Mouse (Mus musculus): ENCODE results near the gene Arhgef5. TPM values are rescaled to one million over a fixed set of nuclear protein-coding genes. Genes with fewer than 3 reads are reported as not detected.

Arhgef5 gene
- polyA plus RNA-seq, 1 experiment = 14.5 TPM

GRCm38 (mm10) chr6:43335619-43336234, 70.3 kb downstream of the Arhgef5 start:
- Histone ChIP-seq H3K4me3 (no peak overlapping the region), H3ac (ENCODE audit: control insufficient read depth, insufficient read length) (no peak overlapping the region), H3K27me3 (ENCODE audit: control insufficient read depth, insufficient read depth, insufficient read length) (no peaks in the 10 kb centered on the region), H3K79me2 (ENCODE audit: control insufficient read depth, insufficient read depth) (no peaks in the 10 kb centered on the region), H3K36me3 (ENCODE audit: control insufficient read depth, insufficient read depth) (no peaks in the 10 kb centered on the region), H3K4me2 (ENCODE audit: low read depth) (no peak overlapping the region)
- no peak for TF ChIP-seq TCF3 (IDR thresholded peaks at IDR 0.05; ENCODE audit: insufficient read length, low read depth)
- no peak for TF ChIP-seq MYOD1 (IDR thresholded peaks at IDR 0.05; ENCODE audit: control insufficient read depth in 1 of 3, insufficient read length in 2 of 3, low read depth in 2 of 3)
- TF ChIP-seq MAX (IDR thresholded peaks at IDR 0.05; ENCODE audit: low read depth) = no peak
- no peak for TF ChIP-seq SRF (IDR thresholded peaks at IDR 0.05; ENCODE audit: control insufficient read depth, insufficient read length, low read depth)
- no peak for TF ChIP-seq MYOG (IDR thresholded peaks at IDR 0.05; ENCODE audit: control insufficient read depth in 1 of 3, insufficient read depth in 1 of 3, insufficient read length in 2 of 3, low read depth in 2 of 3)
- no peak for TF ChIP-seq USF1 (IDR thresholded peaks at IDR 0.05; ENCODE audit: low read depth)

- Histone ChIP-seq H3K79me2 (ENCODE audit: control insufficient read depth, insufficient read depth) (no peaks in the 10 kb centered on the region), H3K27me3 (ENCODE audit: control insufficient read depth, insufficient read depth, insufficient read length) (no peaks in the 10 kb centered on the region), H3K36me3 (ENCODE audit: control insufficient read depth, insufficient read depth) (no peaks in the 10 kb centered on the region), H3K4me3 (no peak overlapping the region), H3ac (ENCODE audit: control insufficient read depth, insufficient read length) (no peak overlapping the region), H3K4me2 (ENCODE audit: low read depth) (no peak overlapping the region)
- peak in 1 of 3 experiments; percentile 48 for TF ChIP-seq MYOG (IDR thresholded peaks at IDR 0.05; ENCODE audit: control insufficient read depth in 1 of 3, insufficient read depth in 1 of 3, insufficient read length in 2 of 3, low read depth in 2 of 3)
- no peak for TF ChIP-seq TCF3 (IDR thresholded peaks at IDR 0.05; ENCODE audit: insufficient read length, low read depth)
- no peak for TF ChIP-seq POLR2A (IDR thresholded peaks at IDR 0.05; ENCODE audit: insufficient read length, low read depth)
- no peak for TF ChIP-seq POLR2AphosphoS2 (IDR thresholded peaks at IDR 0.05; ENCODE audit: insufficient read length, low read depth)
- no peak for TF ChIP-seq MAX (IDR thresholded peaks at IDR 0.05; ENCODE audit: low read depth)
- no peak for TF ChIP-seq USF1 (IDR thresholded peaks at IDR 0.05; ENCODE audit: low read depth)
- TF ChIP-seq MYOD1 (IDR thresholded peaks at IDR 0.05; ENCODE audit: control insufficient read depth in 1 of 3, insufficient read length in 2 of 3, low read depth in 2 of 3) = peak in 2 of 3 experiments; percentile 1 to 48
- no peak for TF ChIP-seq TCF12 (IDR thresholded peaks at IDR 0.05; ENCODE audit: insufficient read depth, poor library complexity, severe bottlenecking)
- TF ChIP-seq SRF (IDR thresholded peaks at IDR 0.05; ENCODE audit: control insufficient read depth, insufficient read length, low read depth) = no peak
- no peak for TF ChIP-seq CEBPB (IDR thresholded peaks at IDR 0.05; ENCODE audit: insufficient read depth, poor library complexity, severe bottlenecking)
- no peak for TF ChIP-seq REST (IDR thresholded peaks at IDR 0.05; ENCODE audit: insufficient read depth, insufficient read length)
- TF ChIP-seq E2F4 (IDR thresholded peaks at IDR 0.05; ENCODE audit: insufficient read depth) = no peak
These were observed 72.1 kb downstream of the Arhgef5 start for GRCm38 (mm10) chr6:43337491-43337961.

GRCm38 (mm10) chr6:43338804-43339203, 73.4 kb downstream of the Arhgef5 start:
- Histone ChIP-seq H3ac (ENCODE audit: control insufficient read depth, insufficient read length) (no peak overlapping the region), H3K36me3 (ENCODE audit: control insufficient read depth, insufficient read depth) (no peaks in the 10 kb centered on the region), H3K4me3 (no peak overlapping the region), H3K27me3 (ENCODE audit: control insufficient read depth, insufficient read depth, insufficient read length) (no peaks in the 10 kb centered on the region), H3K4me2 (ENCODE audit: low read depth) (no peak overlapping the region), H3K79me2 (ENCODE audit: control insufficient read depth, insufficient read depth) (no peaks in the 10 kb centered on the region)
- TF ChIP-seq CEBPB (IDR thresholded peaks at IDR 0.05; ENCODE audit: insufficient read depth, poor library complexity, severe bottlenecking) (no peak), TCF12 (IDR thresholded peaks at IDR 0.05; ENCODE audit: insufficient read depth, poor library complexity, severe bottlenecking) (no peak), MYOD1 (IDR thresholded peaks at IDR 0.05; ENCODE audit: control insufficient read depth in 1 of 3, insufficient read length in 2 of 3, low read depth in 2 of 3) (no peak)

Other genes starting within 250 kb of the Arhgef5 start
- gene Olfr441, start 159.2 kb upstream of the Arhgef5 start, polyA plus RNA-seq (2012; fragmentation: generic; extraction: Trizol) = not detected
- not detected for gene Olfr237-ps1, start 119.0 kb upstream of the Arhgef5 start, polyA plus RNA-seq (2012; fragmentation: generic; extraction: Trizol)
- gene Olfr437, start 102.3 kb upstream of the Arhgef5 start, polyA plus RNA-seq (2012; fragmentation: generic; extraction: Trizol) = not detected
- gene Olfr13, start 93.4 kb upstream of the Arhgef5 start, polyA plus RNA-seq (2012; fragmentation: generic; extraction: Trizol) = not detected
- not detected for gene Olfr435, start 68.4 kb upstream of the Arhgef5 start, polyA plus RNA-seq (2012; fragmentation: generic; extraction: Trizol)
- gene Olfr434, start 52.6 kb upstream of the Arhgef5 start, polyA plus RNA-seq (2012; fragmentation: generic; extraction: Trizol) = not detected
- not detected for gene Olfr47, start 34.1 kb upstream of the Arhgef5 start, polyA plus RNA-seq (2012; fragmentation: generic; extraction: Trizol)
- gene Nobox, start 44.0 kb downstream of the Arhgef5 start, polyA plus RNA-seq (2012; fragmentation: generic; extraction: Trizol) = not detected